Mouse (Mus musculus): ENCODE results near the gene Arhgef3. TPM values are rescaled to one million over a fixed set of nuclear protein-coding genes. Genes with fewer than 3 reads are reported as not detected.

Arhgef3 gene
- polyA plus RNA-seq, 1 experiment from 2014 or later = 6.4 TPM

- peak; percentile 96 for ATAC-seq (replicated peaks; ENCODE audit: low FRiP score)
- Histone ChIP-seq H3K4me1 (replicated peaks; ENCODE audit: control insufficient read depth, insufficient read depth, low read length) (peaks cover 4% of the 10 kb centered on the region), H3K36me3 (ENCODE audit: control insufficient read depth, insufficient read depth, low read length) (peaks cover 8% of the 10 kb centered on the region), H3K9me3 (ENCODE audit: control insufficient read depth, low read length) (peaks cover 13% of the 10 kb centered on the region), H3K4me3 (ENCODE audit: low read depth, low read length) (peak within 1 kb of the TSS; percentile 75), H3K9ac (ENCODE audit: low read depth, low read length) (peak within 1 kb of the TSS; percentile 96), H3K27me3 (replicated peaks; ENCODE audit: control insufficient read depth, insufficient read depth, low read length) (no peaks in the 10 kb centered on the region), H3K4me2 (peak within 1 kb of the TSS; percentile 89), H3K27ac (ENCODE audit: low read depth, low read length) (peak within 1 kb of the TSS; percentile 97)
- peak; percentile 91 for DNase-seq (ENCODE audit: low spot score)
- WGBS = 2% methylated on average over 42 of the region's 43 CpGs
These were observed 313.9 kb downstream of the Arhgef3 start, which contains the start of gene Fam208a for GRCm38 (mm10) chr14:27428573-27428972. Gene Fam208a (plus strand): TSS chr14:27428834.

DNA sequence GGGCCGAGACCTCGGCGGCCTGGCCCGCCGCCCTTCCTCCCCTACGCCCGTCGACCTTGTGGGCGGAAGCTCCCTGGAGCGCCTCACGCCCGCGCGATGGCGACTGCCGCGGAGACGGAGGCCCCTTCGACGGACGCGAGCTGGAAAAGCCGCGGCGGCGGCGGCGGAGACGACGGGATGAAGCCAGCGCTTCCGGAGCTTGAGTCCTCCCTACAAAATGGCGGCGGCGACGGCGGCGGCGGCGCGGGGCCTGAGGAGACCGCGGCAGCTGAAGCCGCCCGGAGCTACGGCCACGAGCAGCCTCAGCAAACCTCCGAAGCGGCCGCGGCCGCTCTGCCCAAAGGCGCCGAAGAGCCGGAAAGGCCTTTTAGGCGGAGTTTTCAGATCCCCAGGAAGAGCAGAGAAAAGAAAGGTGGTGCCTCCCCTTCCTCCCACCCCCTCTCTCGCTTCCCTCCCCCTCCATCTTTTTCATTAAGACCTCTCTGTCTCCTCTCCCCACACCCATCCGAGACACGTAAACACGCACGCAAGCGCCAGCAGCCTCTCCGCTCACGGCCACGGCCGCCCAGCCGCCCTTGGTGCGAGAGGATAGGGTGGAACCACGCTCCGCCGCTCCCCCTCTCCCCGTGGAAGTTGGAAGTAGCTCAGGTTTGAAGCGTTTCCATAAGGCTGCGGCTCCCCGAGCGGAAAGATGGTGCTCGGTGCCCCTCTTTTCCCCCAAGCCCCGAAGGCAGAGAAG, 314.4 kb downstream of the Arhgef3 start:
- peaks cover 8% of the 10 kb centered on the region for H3K36me3 ChIP-seq (ENCODE audit: control insufficient read depth, insufficient read depth, low read length)
- no peaks in the 10 kb centered on the region for H3K27me3 ChIP-seq (replicated peaks; ENCODE audit: control insufficient read depth, insufficient read depth, low read length)
- H3K9ac ChIP-seq (ENCODE audit: low read depth, low read length) = peak overlapping the region; percentile 96
- peak; percentile 80 for DNase-seq (ENCODE audit: low spot score)
- H3K27ac ChIP-seq (ENCODE audit: low read depth, low read length) = peak overlapping the region; percentile 97
- 1% methylated on average over 67 of the region's 78 CpGs for WGBS
- peak overlapping the region; percentile 89 for H3K4me2 ChIP-seq
- H3K4me3 ChIP-seq (ENCODE audit: low read depth, low read length) = peak overlapping the region; percentile 75
- peaks cover 13% of the 10 kb centered on the region for H3K9me3 ChIP-seq (ENCODE audit: control insufficient read depth, low read length)
- peaks cover 4% of the 10 kb centered on the region for H3K4me1 ChIP-seq (replicated peaks; ENCODE audit: control insufficient read depth, insufficient read depth, low read length)
- ATAC-seq (replicated peaks; ENCODE audit: low FRiP score) = peak; percentile 81

DNA sequence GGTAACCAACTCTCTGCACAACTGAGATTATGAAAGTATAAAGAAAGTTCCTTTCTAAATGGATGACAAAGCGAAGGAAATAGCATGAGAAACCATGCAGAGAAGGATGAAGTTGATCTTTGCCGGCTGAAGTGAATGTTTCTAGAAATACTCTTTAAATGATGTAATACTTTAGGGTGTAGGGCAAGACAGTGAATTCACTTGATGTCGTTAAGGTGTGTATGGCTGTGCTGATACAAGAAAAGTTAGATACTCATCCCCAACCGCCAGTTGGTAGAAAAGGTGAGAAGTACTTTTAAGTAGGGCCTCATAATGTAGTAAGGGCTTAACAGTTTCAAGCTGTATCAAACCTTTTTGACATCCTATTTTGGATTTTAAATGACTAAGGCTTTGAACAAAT, 315.6 kb downstream of the Arhgef3 start:
- Histone ChIP-seq H3K9me3 (ENCODE audit: control insufficient read depth, low read length) (peaks cover 10% of the 10 kb centered on the region), H3K9ac (ENCODE audit: low read depth, low read length) (no peak overlapping the region), H3K4me2 (peak overlapping the region; percentile 89), H3K27ac (ENCODE audit: low read depth, low read length) (no peak overlapping the region), H3K36me3 (ENCODE audit: control insufficient read depth, insufficient read depth, low read length) (peaks cover 8% of the 10 kb centered on the region), H3K4me3 (ENCODE audit: low read depth, low read length) (peak overlapping the region; percentile 20), H3K27me3 (replicated peaks; ENCODE audit: control insufficient read depth, insufficient read depth, low read length) (no peaks in the 10 kb centered on the region), H3K4me1 (replicated peaks; ENCODE audit: control insufficient read depth, insufficient read depth, low read length) (peaks cover 4% of the 10 kb centered on the region)
- ATAC-seq (replicated peaks; ENCODE audit: low FRiP score) (no peak), DNase-seq (ENCODE audit: low spot score) (no peak)
- 82% methylated on average over 4 of the region's 4 CpGs for WGBS

DNA sequence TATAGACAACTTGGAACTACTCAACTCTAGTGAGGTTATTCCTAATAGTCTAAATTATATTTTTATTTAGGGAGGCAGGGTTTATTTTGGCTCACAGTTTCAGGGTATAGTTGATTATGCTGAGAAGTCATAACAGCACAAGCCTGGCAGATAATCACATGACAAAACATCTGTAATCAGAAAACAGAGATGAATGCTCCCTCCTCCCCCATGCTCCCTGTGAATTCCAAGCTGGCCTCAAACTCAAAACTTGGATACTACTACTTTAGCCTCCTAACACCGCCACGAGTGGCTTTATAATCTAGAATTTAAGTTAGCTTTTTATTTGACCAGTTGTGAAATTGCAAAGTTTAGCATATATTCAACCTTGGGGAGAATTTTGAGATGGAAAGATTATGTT, 317.4 kb downstream of the Arhgef3 start:
- ATAC-seq (replicated peaks; ENCODE audit: low FRiP score) (no peak), DNase-seq (ENCODE audit: low spot score) (no peak)
- Histone ChIP-seq H3K4me1 (replicated peaks; ENCODE audit: control insufficient read depth, insufficient read depth, low read length) (peaks cover 4% of the 10 kb centered on the region), H3K9ac (ENCODE audit: low read depth, low read length) (no peak overlapping the region), H3K36me3 (ENCODE audit: control insufficient read depth, insufficient read depth, low read length) (peaks cover 8% of the 10 kb centered on the region), H3K27me3 (replicated peaks; ENCODE audit: control insufficient read depth, insufficient read depth, low read length) (no peaks in the 10 kb centered on the region), H3K9me3 (ENCODE audit: control insufficient read depth, low read length) (peaks cover 10% of the 10 kb centered on the region), H3K27ac (ENCODE audit: low read depth, low read length) (no peak overlapping the region), H3K4me2 (no peak overlapping the region), H3K4me3 (ENCODE audit: low read depth, low read length) (no peak overlapping the region)
- 97% methylated on average over 2 of the region's 2 CpGs for WGBS

DNA sequence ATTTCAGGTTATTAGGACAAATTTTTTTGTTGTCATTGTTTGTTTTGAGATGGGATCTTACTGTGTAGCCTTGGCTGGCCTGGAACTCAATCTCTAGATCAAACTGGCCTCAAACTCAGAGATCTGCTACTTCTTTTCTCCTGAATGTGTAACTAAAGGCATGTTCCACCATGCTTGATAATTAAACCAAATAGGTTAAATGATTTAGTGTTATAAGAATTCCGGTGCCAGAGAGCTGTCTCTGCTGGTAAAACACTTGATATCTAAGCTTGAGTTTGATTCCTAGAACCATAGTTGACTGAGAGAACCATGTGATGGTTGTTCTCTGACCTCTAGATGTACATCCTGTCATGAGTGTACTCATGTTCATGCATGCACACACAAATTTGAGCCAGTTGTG, 321.4 kb downstream of the Arhgef3 start:
- DNase-seq (ENCODE audit: low spot score) = no peak
- H3K27ac ChIP-seq (ENCODE audit: low read depth, low read length) = no peak overlapping the region
- H3K9me3 ChIP-seq (ENCODE audit: control insufficient read depth, low read length) = no peaks in the 10 kb centered on the region
- H3K4me1 ChIP-seq (replicated peaks; ENCODE audit: control insufficient read depth, insufficient read depth, low read length) = no peaks in the 10 kb centered on the region
- no peak overlapping the region for H3K4me2 ChIP-seq
- ATAC-seq (replicated peaks; ENCODE audit: low FRiP score) = no peak
- no peaks in the 10 kb centered on the region for H3K27me3 ChIP-seq (replicated peaks; ENCODE audit: control insufficient read depth, insufficient read depth, low read length)
- no peak overlapping the region for H3K4me3 ChIP-seq (ENCODE audit: low read depth, low read length)
- H3K9ac ChIP-seq (ENCODE audit: low read depth, low read length) = no peak overlapping the region
- 100% methylated on average over 1 of the region's 1 CpGs for whole genome bisulfite sequencing
- H3K36me3 ChIP-seq (ENCODE audit: control insufficient read depth, insufficient read depth, low read length) = peaks cover 6% of the 10 kb centered on the region; the same call in 1 of the 2 replicates

- peaks cover 5% of the 10 kb centered on the region; the same call in 1 of the 2 replicates for H3K36me3 ChIP-seq (ENCODE audit: control insufficient read depth, insufficient read depth, low read length)
- H3K9ac ChIP-seq (ENCODE audit: low read depth, low read length) = no peak overlapping the region
- WGBS = 91% methylated on average over 3 of the region's 3 CpGs
- no peak overlapping the region for H3K27ac ChIP-seq (ENCODE audit: low read depth, low read length)
- H3K4me2 ChIP-seq = no peak overlapping the region
- ATAC-seq (replicated peaks; ENCODE audit: low FRiP score) (no peak), DNase-seq (ENCODE audit: low spot score) (no peak)
- H3K4me1 ChIP-seq (replicated peaks; ENCODE audit: control insufficient read depth, insufficient read depth, low read length) = no peaks in the 10 kb centered on the region
- no peaks in the 10 kb centered on the region for H3K9me3 ChIP-seq (ENCODE audit: control insufficient read depth, low read length)
- H3K27me3 ChIP-seq (replicated peaks; ENCODE audit: control insufficient read depth, insufficient read depth, low read length) = no peaks in the 10 kb centered on the region
- H3K4me3 ChIP-seq (ENCODE audit: low read depth, low read length) = no peak overlapping the region
These were observed 322.1 kb downstream of the Arhgef3 start for GRCm38 (mm10) chr14:27436826-27437225.

GRCm38 (mm10) chr14:27440921-27441320, 326.2 kb downstream of the Arhgef3 start:
- no peak for DNase-seq (ENCODE audit: low spot score)
- peaks cover 18% of the 10 kb centered on the region for H3K36me3 ChIP-seq (ENCODE audit: control insufficient read depth, insufficient read depth, low read length)
- H3K4me2 ChIP-seq = no peak overlapping the region
- no peak overlapping the region for H3K9ac ChIP-seq (ENCODE audit: low read depth, low read length)
- H3K4me3 ChIP-seq (ENCODE audit: low read depth, low read length) = no peak overlapping the region
- no peaks in the 10 kb centered on the region for H3K27me3 ChIP-seq (replicated peaks; ENCODE audit: control insufficient read depth, insufficient read depth, low read length)
- no peaks in the 10 kb centered on the region for H3K4me1 ChIP-seq (replicated peaks; ENCODE audit: control insufficient read depth, insufficient read depth, low read length)
- no peak for ATAC-seq (replicated peaks; ENCODE audit: low FRiP score)
- no peak overlapping the region for H3K27ac ChIP-seq (ENCODE audit: low read depth, low read length)
- no peaks in the 10 kb centered on the region for H3K9me3 ChIP-seq (ENCODE audit: control insufficient read depth, low read length)

GRCm38 (mm10) chr14:27444851-27445281, 330.2 kb downstream of the Arhgef3 start:
- Histone ChIP-seq H3K36me3 (ENCODE audit: control insufficient read depth, insufficient read depth, low read length) (peaks cover 23% of the 10 kb centered on the region), H3K4me1 (replicated peaks; ENCODE audit: control insufficient read depth, insufficient read depth, low read length) (no peaks in the 10 kb centered on the region), H3K4me2 (no peak overlapping the region), H3K9me3 (ENCODE audit: control insufficient read depth, low read length) (no peaks in the 10 kb centered on the region), H3K27ac (ENCODE audit: low read depth, low read length) (no peak overlapping the region), H3K27me3 (replicated peaks; ENCODE audit: control insufficient read depth, insufficient read depth, low read length) (no peaks in the 10 kb centered on the region), H3K9ac (ENCODE audit: low read depth, low read length) (no peak overlapping the region), H3K4me3 (ENCODE audit: low read depth, low read length) (no peak overlapping the region)
- ATAC-seq (replicated peaks; ENCODE audit: low FRiP score) = no peak
- WGBS = 95% methylated on average over 2 of the region's 2 CpGs
- DNase-seq (ENCODE audit: low spot score) = no peak

- no peak overlapping the region for H3K9ac ChIP-seq (ENCODE audit: low read depth, low read length)
- peaks cover 23% of the 10 kb centered on the region for H3K36me3 ChIP-seq (ENCODE audit: control insufficient read depth, insufficient read depth, low read length)
- H3K27ac ChIP-seq (ENCODE audit: low read depth, low read length) = no peak overlapping the region
- H3K4me2 ChIP-seq = no peak overlapping the region
- no peaks in the 10 kb centered on the region for H3K9me3 ChIP-seq (ENCODE audit: control insufficient read depth, low read length)
- DNase-seq (ENCODE audit: low spot score) = no peak
- no peak overlapping the region for H3K4me3 ChIP-seq (ENCODE audit: low read depth, low read length)
- no peak for ATAC-seq (replicated peaks; ENCODE audit: low FRiP score)
- H3K4me1 ChIP-seq (replicated peaks; ENCODE audit: control insufficient read depth, insufficient read depth, low read length) = no peaks in the 10 kb centered on the region
- WGBS = 87% methylated on average over 4 of the region's 4 CpGs
- no peaks in the 10 kb centered on the region for H3K27me3 ChIP-seq (replicated peaks; ENCODE audit: control insufficient read depth, insufficient read depth, low read length)
These were observed 332.3 kb downstream of the Arhgef3 start for GRCm38 (mm10) chr14:27446963-27447362.
